Mouse (Mus musculus) heart, embryonic 16.5 days (tissue): ENCODE results near the gene Gpr146. TPM values are rescaled to one million over a fixed set of nuclear protein-coding genes. Genes with fewer than 3 reads are reported as not detected.

ENCODE experiments used
- ATAC-seq: fragments of 200-750 bp; cut with Nextera tagmentation; replicated peaks from 2 replicates; pipeline ENCODE4 v1.8.0; 2017; ENCODE audit warnings: moderate number of reproducible peaks; ENCODE audit not compliant: insufficient read depth, low FRiP score; ENCODE audit errors: extremely low read depth
- H3K27ac ChIP-seq: fragments of 300-500 bp; sonication (generic); 2 replicates; pipeline ENCODE4 v1.5.1; 2014; ENCODE audit warnings: mild to moderate bottlenecking, low read length, control low read depth, moderate library complexity
- H3K27me3 ChIP-seq: fragments of 300-500 bp; sonication (generic); 2 replicates; pipeline ENCODE4 v1.6.1; 2014; ENCODE audit warnings: low read length, mixed read lengths; ENCODE audit not compliant: control insufficient read depth, insufficient read depth
- H3K36me3 ChIP-seq: fragments of 300-500 bp; sonication (generic); 2 replicates; pipeline ENCODE4 v1.6.1; 2014; ENCODE audit not compliant: control insufficient read depth, insufficient read depth
- H3K4me1 ChIP-seq: fragments of 300-500 bp; sonication (generic); 2 replicates; pipeline ENCODE4 v1.6.1; 2014; ENCODE audit warnings: low read length, mixed read lengths; ENCODE audit not compliant: control insufficient read depth, insufficient read depth
- H3K4me2 ChIP-seq: fragments of 300-500 bp; sonication (generic); 2 replicates; pipeline ENCODE4 v1.6.1; 2014; ENCODE audit warnings: low read depth, mild to moderate bottlenecking, control low read depth, low read length
- H3K4me3 ChIP-seq: fragments of 300-500 bp; sonication (generic); 2 replicates; pipeline ENCODE4 v1.5.1; 2014; ENCODE audit warnings: mild to moderate bottlenecking, control low read depth, low read length
- H3K9ac ChIP-seq: fragments of 300-500 bp; sonication (generic); 2 replicates; pipeline ENCODE4 v1.6.1; 2014; ENCODE audit warnings: low read length, control low read depth
- H3K9me3 ChIP-seq: fragments of 300-500 bp; sonication (generic); replicated peaks from 2 replicates; pipeline ENCODE4 v1.6.1; 2016; ENCODE audit warnings: low read length; ENCODE audit not compliant: control insufficient read depth
- WGBS: fragments of 180-500 bp; shearing (Covaris S2); extraction: QIAGEN DNeasy Blood & Tissue Kit; methylation state at CpG from one replicate; pipeline ENCODE4 v1.1.7; 2014; 5-methylcytosine and 5-hydroxymethylcytosine counted together
- polyA plus RNA-seq: library from polyadenylated mRNA; unstranded; fragments of >200 nt; fragmentation: Nextera tagmentation; extraction: Ambion mirVana; gene quantifications from 2 replicates; pipeline ENCODE4 v1.2.1, GENCODE M21; 2015

The Gpr146 gene
- polyA plus RNA-seq, 1 experiment from 2014 or later = 17.1 TPM

DNA sequence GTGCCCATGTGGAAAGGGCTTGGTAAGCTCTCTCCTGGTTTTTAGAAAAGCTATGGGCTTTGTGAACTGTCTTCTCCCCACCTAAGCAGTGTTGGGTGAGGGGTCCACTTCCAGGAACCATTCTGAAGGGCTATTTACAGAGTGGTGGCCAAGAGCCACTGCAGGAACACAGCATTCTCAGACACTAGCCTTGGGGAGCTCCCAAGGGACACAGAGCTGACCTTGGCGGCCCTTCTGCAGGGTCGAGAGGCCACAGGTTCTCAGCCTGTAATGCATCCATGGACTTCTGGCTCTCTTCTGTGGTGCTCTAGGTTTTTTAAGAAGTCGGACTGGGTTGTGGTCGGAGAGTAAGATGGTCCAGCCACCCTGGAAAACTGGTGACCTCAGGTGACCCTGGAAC lies 32.6 kb downstream of the Gpr146 start:
- 80% methylated on average over 4 of the region's 4 CpGs for WGBS
- Histone ChIP-seq H3K4me1 (peaks cover 13% of the 10 kb centered on the region), H3K27ac (no peak overlapping the region; the same call in 1 of the 2 replicates), H3K9me3 (no peaks in the 10 kb centered on the region), H3K36me3 (no peaks in the 10 kb centered on the region), H3K4me2 (no peak overlapping the region), H3K4me3 (no peak overlapping the region), H3K9ac (no peak overlapping the region), H3K27me3 (0 out of 2 replicates have a peak, but pooled peaks cover 2% of the 10 kb centered on the region)
- ATAC-seq = no peak

DNA sequence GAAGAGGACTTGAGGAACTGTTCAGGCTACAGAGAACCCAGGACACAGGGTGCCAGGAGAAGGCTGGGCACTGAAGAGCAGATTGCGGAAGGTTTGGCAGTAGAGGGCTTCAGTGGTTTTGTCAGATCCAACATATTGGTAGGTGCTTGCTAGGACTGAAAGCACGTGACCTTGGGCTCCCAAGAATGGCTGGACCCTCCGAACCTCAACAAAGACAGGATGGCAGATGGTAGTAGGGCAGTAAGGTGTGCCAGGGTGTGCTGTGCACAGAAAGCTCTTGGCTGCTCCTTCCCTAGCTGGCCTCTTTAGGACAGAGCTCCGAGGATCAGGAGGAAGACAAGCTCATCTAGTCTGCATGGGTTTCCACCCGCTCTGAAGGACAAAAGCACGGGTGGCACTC lies 33.6 kb downstream of the Gpr146 start:
- whole genome bisulfite sequencing = 88% methylated on average over 6 of the region's 6 CpGs
- Histone ChIP-seq H3K27ac (no peak overlapping the region), H3K36me3 (no peaks in the 10 kb centered on the region), H3K9me3 (no peaks in the 10 kb centered on the region), H3K9ac (no peak overlapping the region), H3K27me3 (0 out of 2 replicates have a peak, but pooled peaks cover 2% of the 10 kb centered on the region), H3K4me1 (peaks cover 9% of the 10 kb centered on the region), H3K4me2 (no peak overlapping the region), H3K4me3 (no peak overlapping the region)
- ATAC-seq = no peak

DNA sequence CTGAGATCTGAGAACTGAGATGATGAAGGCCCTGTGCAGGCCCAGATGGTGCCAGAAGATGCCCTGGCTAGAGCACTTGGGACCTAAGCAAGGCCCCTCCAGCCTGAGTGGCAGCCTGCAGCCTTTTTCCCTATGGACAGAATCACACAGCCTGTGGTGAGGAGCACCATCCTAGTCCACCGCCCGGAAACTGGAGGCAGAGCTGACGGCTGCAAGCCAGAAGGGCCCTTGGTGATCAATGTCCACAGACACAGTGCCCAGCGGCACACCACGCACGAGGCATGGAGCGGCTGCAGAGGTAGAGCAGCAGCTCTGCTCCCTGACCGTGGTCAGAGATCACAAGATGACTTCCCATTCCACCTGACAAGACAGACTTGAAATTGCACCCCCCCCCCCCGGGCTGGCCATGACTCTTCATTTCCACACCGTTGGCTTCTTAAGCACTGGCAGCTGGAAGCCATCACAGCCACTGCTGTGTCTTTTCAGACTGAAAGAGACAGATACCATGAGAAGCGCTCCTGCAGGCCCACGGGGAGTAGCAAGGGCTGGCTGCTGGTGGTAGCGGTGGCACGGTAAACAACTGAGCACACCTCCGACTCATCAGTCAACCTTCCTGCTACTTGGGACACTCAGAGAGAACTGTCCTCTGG lies 34.3 kb downstream of the Gpr146 start:
- Histone ChIP-seq H3K36me3 (no peaks in the 10 kb centered on the region), H3K27me3 (0 out of 2 replicates have a peak, but pooled peaks cover 2% of the 10 kb centered on the region), H3K27ac (no peak overlapping the region), H3K9ac (no peak overlapping the region), H3K9me3 (no peaks in the 10 kb centered on the region), H3K4me1 (peaks cover 9% of the 10 kb centered on the region), H3K4me3 (no peak overlapping the region), H3K4me2 (no peak overlapping the region)
- WGBS = 70% methylated on average over 15 of the region's 15 CpGs
- no peak for ATAC-seq

DNA sequence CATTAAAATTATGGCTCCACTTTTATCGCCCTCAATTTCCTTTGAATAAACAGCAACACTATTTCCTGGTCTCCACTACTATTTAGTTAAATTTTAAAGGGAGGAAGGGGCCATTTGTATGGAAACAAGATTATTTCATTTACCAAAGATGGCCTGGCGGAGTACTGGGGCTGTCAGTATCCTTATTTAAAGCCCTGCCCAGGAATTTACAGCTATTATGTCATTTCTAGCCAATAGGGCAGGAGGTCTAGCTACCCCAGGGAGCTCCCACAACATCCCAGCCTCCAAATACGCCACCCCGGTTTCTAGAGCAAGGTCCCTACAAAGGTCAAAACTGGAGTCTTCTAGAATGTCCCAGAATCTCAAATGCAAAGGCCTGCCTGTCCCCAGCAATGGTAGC lies 36.0 kb downstream of the Gpr146 start:
- Histone ChIP-seq H3K36me3 (no peaks in the 10 kb centered on the region), H3K9ac (no peak overlapping the region), H3K4me1 (peaks cover 15% of the 10 kb centered on the region), H3K27me3 (0 out of 2 replicates have a peak, but pooled peaks cover 2% of the 10 kb centered on the region), H3K4me3 (no peak overlapping the region), H3K4me2 (no peak overlapping the region), H3K9me3 (peaks cover 5% of the 10 kb centered on the region; the same call in 1 of the 2 replicates), H3K27ac (no peak overlapping the region)
- no peak for ATAC-seq
- 80% methylated on average over 4 of the region's 4 CpGs for WGBS

DNA sequence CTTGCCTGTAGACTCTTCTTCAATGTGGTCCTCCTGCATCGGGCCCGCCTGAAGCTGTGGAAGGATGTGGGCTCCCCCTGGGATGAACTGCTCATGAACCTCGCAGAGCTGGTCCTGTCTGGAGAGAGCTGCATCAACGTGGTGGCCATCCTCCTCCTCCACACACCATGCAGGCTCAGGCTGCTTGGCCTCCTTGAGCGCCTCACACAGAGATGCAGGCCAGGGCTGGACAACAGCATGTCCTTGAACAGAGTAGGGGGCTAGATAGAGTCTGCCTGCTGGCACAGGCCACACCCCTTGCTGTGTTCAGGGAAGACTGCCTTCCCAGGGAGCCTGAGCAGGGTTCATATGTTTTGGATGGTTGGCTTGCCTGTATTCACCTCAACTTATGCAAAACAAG lies 37.5 kb downstream of the Gpr146 start:
- Histone ChIP-seq H3K4me1 (peaks cover 17% of the 10 kb centered on the region), H3K4me3 (no peak overlapping the region), H3K36me3 (no peaks in the 10 kb centered on the region), H3K27ac (no peak overlapping the region), H3K9ac (no peak overlapping the region), H3K4me2 (no peak overlapping the region), H3K9me3 (peaks cover 5% of the 10 kb centered on the region; the same call in 1 of the 2 replicates), H3K27me3 (0 out of 2 replicates have a peak, but pooled peaks cover 2% of the 10 kb centered on the region)
- WGBS = 90% methylated on average over 5 of the region's 5 CpGs
- no peak for ATAC-seq

DNA sequence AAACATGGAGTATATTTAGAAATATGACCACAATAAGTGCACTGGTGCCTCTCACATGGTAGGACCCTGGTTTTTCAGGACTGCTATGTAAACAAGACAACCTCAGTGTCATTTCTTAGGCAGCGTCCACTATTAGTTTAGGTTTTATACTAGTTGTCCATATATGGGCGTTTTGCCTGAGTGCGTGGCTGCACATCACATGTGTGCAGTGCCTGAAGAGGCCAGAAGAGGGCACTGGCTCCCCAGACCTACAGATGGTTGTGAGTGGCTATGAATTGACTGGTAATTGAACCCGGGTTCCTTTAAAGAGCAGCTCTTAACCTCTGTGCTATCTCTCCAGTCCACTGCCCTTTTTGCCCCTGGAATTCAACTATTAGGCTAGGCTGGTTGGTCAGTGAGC lies 39.4 kb downstream of the Gpr146 start:
- Histone ChIP-seq H3K27me3 (0 out of 2 replicates have a peak, but pooled peaks cover 2% of the 10 kb centered on the region), H3K9me3 (peaks cover 5% of the 10 kb centered on the region; the same call in 1 of the 2 replicates), H3K36me3 (no peaks in the 10 kb centered on the region), H3K9ac (no peak overlapping the region), H3K4me2 (no peak overlapping the region), H3K4me1 (peaks cover 19% of the 10 kb centered on the region), H3K27ac (no peak overlapping the region), H3K4me3 (no peak overlapping the region)
- no peak for ATAC-seq
- 92% methylated on average over 4 of the region's 4 CpGs for WGBS

DNA sequence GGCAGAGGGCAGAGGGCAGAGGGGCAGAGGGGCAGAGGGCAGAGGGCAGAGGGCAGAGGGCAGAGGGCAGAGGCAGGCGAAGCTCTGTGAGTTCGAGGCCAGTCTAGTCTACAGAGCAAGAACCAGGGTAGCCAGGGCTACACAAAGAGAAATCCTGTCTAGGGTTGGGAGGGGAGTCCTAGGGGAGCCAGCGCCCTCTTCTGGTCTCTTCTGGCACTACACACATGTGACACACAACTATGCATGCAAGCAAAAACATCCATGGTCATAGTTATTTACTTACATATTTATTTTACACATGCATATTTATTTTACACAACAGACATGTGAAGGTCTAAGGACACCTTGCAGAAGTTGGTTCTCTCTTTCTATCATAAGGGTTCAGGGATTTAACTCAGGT lies 40.0 kb downstream of the Gpr146 start:
- H3K9ac ChIP-seq = no peak overlapping the region
- ATAC-seq = no peak
- 0 out of 2 replicates have a peak, but pooled peaks cover 2% of the 10 kb centered on the region for H3K27me3 ChIP-seq
- no peak overlapping the region for H3K4me2 ChIP-seq
- H3K4me3 ChIP-seq = no peak overlapping the region
- H3K36me3 ChIP-seq = no peaks in the 10 kb centered on the region
- WGBS = 81% methylated on average over 3 of the region's 3 CpGs
- no peak overlapping the region for H3K27ac ChIP-seq
- peaks cover 19% of the 10 kb centered on the region for H3K4me1 ChIP-seq
- H3K9me3 ChIP-seq = peaks cover 5% of the 10 kb centered on the region; the same call in 1 of the 2 replicates

DNA sequence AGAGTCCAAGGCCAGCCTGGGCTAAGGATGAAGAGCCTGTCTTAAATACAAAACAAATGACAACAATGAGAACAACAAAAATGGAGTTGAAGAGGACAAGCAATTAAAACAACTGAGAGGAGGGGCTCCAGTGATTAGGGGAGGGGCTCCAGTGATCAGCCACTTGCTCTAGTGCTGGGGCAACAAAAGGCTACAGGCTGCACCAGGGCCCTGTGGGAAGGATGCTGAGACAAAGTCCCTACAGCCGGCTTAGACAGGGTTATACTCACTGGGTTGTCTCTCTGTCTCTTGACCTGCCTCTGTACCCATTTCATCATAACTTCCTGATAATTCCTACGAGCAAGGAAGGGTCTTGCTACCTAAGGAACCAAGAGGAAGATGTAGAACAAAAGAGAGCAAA lies 40.6 kb downstream of the Gpr146 start:
- Histone ChIP-seq H3K4me3 (no peak overlapping the region), H3K4me1 (peaks cover 25% of the 10 kb centered on the region), H3K27ac (peak overlapping the region; percentile 67), H3K27me3 (0 out of 2 replicates have a peak, but pooled peaks cover 2% of the 10 kb centered on the region), H3K9me3 (peaks cover 5% of the 10 kb centered on the region; the same call in 1 of the 2 replicates), H3K4me2 (peak overlapping the region; percentile 33; the same call in 1 of the 2 replicates), H3K9ac (no peak overlapping the region; the same call in 1 of the 2 replicates), H3K36me3 (no peaks in the 10 kb centered on the region)
- no peak for ATAC-seq
- WGBS = 47% methylated on average over 2 of the region's 2 CpGs

DNA sequence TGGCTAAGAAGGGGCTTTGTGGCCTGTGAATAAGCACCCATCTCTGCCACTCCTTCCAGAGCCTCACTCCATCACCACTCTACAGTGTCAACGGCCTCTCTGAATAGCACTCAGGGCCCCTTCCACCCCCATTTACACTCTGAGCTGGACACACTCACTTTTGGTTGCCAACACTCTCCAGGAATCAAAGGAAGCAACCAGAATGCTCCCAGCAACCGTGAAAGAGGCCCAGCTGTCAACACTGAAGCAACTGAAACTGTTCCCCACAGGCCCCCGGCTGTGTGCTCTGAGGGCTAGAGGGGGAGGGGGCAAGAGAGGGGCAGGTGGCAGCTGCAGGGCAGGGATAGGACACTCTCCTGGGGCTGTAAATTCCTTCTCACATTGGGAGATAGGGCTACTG lies 41.1 kb downstream of the Gpr146 start:
- Histone ChIP-seq H3K9me3 (peaks cover 5% of the 10 kb centered on the region; the same call in 1 of the 2 replicates), H3K9ac (peak overlapping the region; percentile 31; the same call in 1 of the 2 replicates)
- ATAC-seq = peak; percentile 74

More for the DNA sequence above, 41.1 kb downstream of the Gpr146 start:
- H3K4me2 ChIP-seq = peak overlapping the region; percentile 33
- H3K27ac ChIP-seq = peak overlapping the region; percentile 67
- WGBS = 10% methylated on average over 3 of the region's 3 CpGs
- no peaks in the 10 kb centered on the region for H3K36me3 ChIP-seq
- no peak overlapping the region for H3K4me3 ChIP-seq
- H3K27me3 ChIP-seq = 0 out of 2 replicates have a peak, but pooled peaks cover 2% of the 10 kb centered on the region
- H3K4me1 ChIP-seq = peaks cover 29% of the 10 kb centered on the region
